Mouse (Mus musculus): ENCODE data around the gene Scube3. TPM values are rescaled to one million over a fixed set of nuclear protein-coding genes. Genes with fewer than 3 reads are reported as not detected.

Gene Scube3
- polyA plus RNA-seq, 1 experiment, result not detected

GRCm38 (mm10) chr17:28180783-28181544 is 39.0 kb downstream of the Scube3 start:
- H3K27ac ChIP-seq (replicated peaks; ENCODE audit: low read depth, low read length), result peak overlapping the region; percentile 35; the same call in 1 of the 2 replicates
- H3K4me1 ChIP-seq (ENCODE audit: control insufficient read depth, insufficient read depth, insufficient read length, low read length), result peaks cover 7% of the 10 kb centered on the region; the same call in 1 of the 2 replicates
- no peak overlapping the region for H3K4me3 ChIP-seq (ENCODE audit: insufficient read depth, low read depth, low read length)

GRCm38 (mm10) chr17:28184971-28185638 is 43.2 kb downstream of the Scube3 start:
- peaks cover 5% of the 10 kb centered on the region; the same call in 1 of the 2 replicates for H3K4me1 ChIP-seq (ENCODE audit: control insufficient read depth, insufficient read depth, insufficient read length, low read length)
- H3K27ac ChIP-seq (replicated peaks; ENCODE audit: low read depth, low read length), result no peak overlapping the region
- H3K4me3 ChIP-seq (ENCODE audit: insufficient read depth, low read depth, low read length), result no peak overlapping the region

DNA sequence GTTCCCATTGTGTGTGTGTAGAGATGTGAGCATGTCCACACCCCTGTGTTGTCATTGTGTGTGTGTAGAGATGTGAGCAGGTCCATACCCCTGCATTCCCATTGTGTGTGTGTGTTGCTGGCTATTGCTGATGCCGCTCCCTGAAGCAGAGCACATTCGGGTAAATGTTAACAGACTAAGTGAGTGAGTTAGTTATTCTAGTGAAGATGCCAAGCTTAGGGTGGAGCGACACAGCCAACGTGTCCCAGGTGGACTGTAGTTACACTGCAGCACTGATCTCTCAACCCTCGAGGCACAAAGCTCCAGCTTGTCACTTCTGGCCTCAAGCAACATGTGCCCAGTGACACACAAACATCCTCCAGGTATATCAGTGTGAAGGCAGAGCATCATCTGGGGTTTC is 46.4 kb downstream of the Scube3 start:
- H3K27ac ChIP-seq (replicated peaks; ENCODE audit: low read depth, low read length), result no peak overlapping the region
- no peaks in the 10 kb centered on the region for H3K4me1 ChIP-seq (ENCODE audit: control insufficient read depth, insufficient read depth, insufficient read length, low read length)
- no peak overlapping the region for H3K4me3 ChIP-seq (ENCODE audit: insufficient read depth, low read depth, low read length)

DNA sequence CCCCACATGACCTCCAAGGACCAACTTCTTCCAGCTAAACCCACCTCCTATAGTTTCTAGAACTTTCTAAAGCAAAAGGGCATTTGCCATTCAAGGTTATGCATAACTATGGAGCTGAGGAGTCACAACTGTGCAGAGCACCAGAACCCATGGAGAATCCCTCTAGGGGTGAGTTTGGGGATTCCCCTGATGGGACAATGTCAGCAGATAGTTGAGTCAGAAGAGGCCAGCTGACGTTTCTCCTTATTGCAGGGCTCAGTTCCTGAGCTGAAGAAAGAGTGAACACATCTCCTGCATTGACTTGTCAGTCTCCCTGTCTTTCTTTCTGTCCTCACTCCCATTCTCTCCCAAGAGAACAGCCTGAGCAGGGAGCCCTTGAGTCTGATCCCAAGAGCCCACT is 50.8 kb downstream of the Scube3 start:
- no peak overlapping the region for H3K27ac ChIP-seq (replicated peaks; ENCODE audit: low read depth, low read length)
- H3K4me1 ChIP-seq (ENCODE audit: control insufficient read depth, insufficient read depth, insufficient read length, low read length), result no peaks in the 10 kb centered on the region
- no peak overlapping the region for H3K4me3 ChIP-seq (ENCODE audit: insufficient read depth, low read depth, low read length)

GRCm38 (mm10) chr17:28193559-28193958 is 51.6 kb downstream of the Scube3 start:
- Histone ChIP-seq H3K4me1 (ENCODE audit: control insufficient read depth, insufficient read depth, insufficient read length, low read length) (no peaks in the 10 kb centered on the region), H3K27ac (replicated peaks; ENCODE audit: low read depth, low read length) (no peak overlapping the region), H3K4me3 (ENCODE audit: insufficient read depth, low read depth, low read length) (no peak overlapping the region)

DNA sequence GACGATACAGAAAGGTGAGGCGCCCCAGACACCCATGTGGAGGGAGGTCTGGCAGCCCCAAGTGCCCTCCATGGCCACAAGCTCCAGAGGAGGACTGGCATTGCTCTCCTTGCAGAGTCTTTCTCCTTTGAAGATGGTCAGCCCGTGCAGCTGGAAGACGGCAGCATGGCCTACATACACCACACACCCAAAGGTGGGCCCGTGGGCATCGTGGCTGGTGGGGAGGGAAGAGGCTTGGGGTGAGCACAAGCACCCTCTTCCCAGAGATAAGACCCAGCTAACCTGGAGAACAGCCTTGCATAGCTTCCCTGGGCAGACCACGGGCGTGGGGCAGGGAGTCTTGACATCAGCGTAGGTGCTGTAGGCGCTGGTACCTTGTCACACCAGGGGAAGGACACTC is 53.1 kb downstream of the Scube3 start:
- H3K27ac ChIP-seq (replicated peaks; ENCODE audit: low read depth, low read length), result no peak overlapping the region
- H3K4me3 ChIP-seq (ENCODE audit: insufficient read depth, low read depth, low read length), result no peak overlapping the region
- H3K4me1 ChIP-seq (ENCODE audit: control insufficient read depth, insufficient read depth, insufficient read length, low read length), result no peaks in the 10 kb centered on the region

DNA sequence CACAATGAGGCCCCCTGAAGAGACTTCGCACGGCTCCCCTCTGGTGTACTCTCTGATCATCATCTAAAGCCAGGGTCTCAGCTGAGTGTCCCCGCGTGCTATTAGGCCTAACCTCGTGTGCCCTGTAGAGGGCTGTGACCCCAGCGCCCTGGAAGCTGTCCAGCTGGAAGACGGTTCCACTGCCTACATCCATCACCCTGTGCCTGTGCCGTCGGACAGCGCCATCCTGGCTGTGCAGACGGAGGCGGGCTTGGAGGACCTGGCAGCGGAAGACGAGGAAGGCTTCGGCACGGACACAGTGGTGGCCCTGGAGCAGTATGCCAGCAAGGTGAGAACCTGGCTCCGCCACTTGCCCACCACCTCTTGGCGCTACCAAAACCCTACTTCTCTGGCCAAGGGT is 55.7 kb downstream of the Scube3 start:
- Histone ChIP-seq H3K27ac (replicated peaks; ENCODE audit: low read depth, low read length) (no peak overlapping the region), H3K4me3 (ENCODE audit: insufficient read depth, low read depth, low read length) (no peak overlapping the region), H3K4me1 (ENCODE audit: control insufficient read depth, insufficient read depth, insufficient read length, low read length) (no peaks in the 10 kb centered on the region)

GRCm38 (mm10) chr17:28201982-28202381 is 60.0 kb downstream of the Scube3 start:
- Histone ChIP-seq H3K27ac (replicated peaks; ENCODE audit: low read depth, low read length) (no peak overlapping the region), H3K4me3 (ENCODE audit: insufficient read depth, low read depth, low read length) (no peak overlapping the region), H3K4me1 (ENCODE audit: control insufficient read depth, insufficient read depth, insufficient read length, low read length) (no peaks in the 10 kb centered on the region; the same call in 1 of the 2 replicates)

DNA sequence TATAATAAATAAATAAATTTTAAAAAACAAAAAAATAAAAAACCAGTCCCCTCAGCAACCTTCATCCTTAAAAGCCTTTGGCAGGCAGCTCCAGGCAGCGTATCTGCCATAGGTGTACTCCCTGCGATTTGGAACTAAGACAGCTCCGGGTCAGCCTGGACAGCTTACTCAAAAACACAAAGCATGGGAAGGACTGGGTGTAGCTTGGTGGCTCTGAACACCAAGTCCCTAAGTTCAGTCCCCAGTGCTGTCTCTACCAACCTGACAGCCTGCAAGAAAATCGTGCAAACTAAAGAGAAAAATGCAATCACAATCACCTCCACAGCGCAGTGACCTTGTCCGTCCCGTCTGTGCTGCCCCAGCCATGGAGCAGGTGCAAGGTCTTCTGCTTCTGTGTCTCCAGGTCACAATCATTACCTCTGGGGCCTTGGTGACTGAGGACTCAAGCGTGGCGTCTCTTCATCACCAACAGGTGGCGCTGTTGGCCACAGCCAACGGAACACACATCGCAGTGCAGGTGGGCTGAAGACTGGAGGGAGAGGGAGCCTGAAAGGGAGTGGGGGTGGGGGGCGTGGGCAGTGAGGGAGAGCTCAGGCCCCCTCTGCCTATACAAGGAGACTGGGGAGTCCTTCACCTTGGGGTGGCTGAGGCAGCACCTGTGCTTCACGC is 62.2 kb downstream of the Scube3 start:
- no peak overlapping the region for H3K27ac ChIP-seq (replicated peaks; ENCODE audit: low read depth, low read length)
- H3K4me3 ChIP-seq (ENCODE audit: insufficient read depth, low read depth, low read length), result no peak overlapping the region
- no peaks in the 10 kb centered on the region; the same call in 1 of the 2 replicates for H3K4me1 ChIP-seq (ENCODE audit: control insufficient read depth, insufficient read depth, insufficient read length, low read length)

- no peak overlapping the region for H3K4me3 ChIP-seq (ENCODE audit: insufficient read depth, low read depth, low read length)
- no peaks in the 10 kb centered on the region; the same call in 1 of the 2 replicates for H3K4me1 ChIP-seq (ENCODE audit: control insufficient read depth, insufficient read depth, insufficient read length, low read length)
- H3K27ac ChIP-seq (replicated peaks; ENCODE audit: low read depth, low read length), result no peak overlapping the region
These were observed 63.5 kb downstream of the Scube3 start for GRCm38 (mm10) chr17:28205443-28205842.

- Histone ChIP-seq H3K4me3 (ENCODE audit: insufficient read depth, low read depth, low read length) (0 out of 2 replicates have a peak overlapping the region, but pooled peaks have one; percentile 20), H3K27ac (replicated peaks; ENCODE audit: low read depth, low read length) (peak overlapping the region; percentile 71), H3K4me1 (ENCODE audit: control insufficient read depth, insufficient read depth, insufficient read length, low read length) (no peaks in the 10 kb centered on the region; the same call in 1 of the 2 replicates)
These were observed 65.2 kb downstream of the Scube3 start for GRCm38 (mm10) chr17:28207092-28207491.

- peak within 1 kb of the TSS; percentile 61 for H3K4me3 ChIP-seq (ENCODE audit: insufficient read depth, low read depth, low read length)
- no peaks in the 10 kb centered on the region; the same call in 1 of the 2 replicates for H3K4me1 ChIP-seq (ENCODE audit: control insufficient read depth, insufficient read depth, insufficient read length, low read length)
- H3K27ac ChIP-seq (replicated peaks; ENCODE audit: low read depth, low read length), result peak within 1 kb of the TSS; percentile 71
These were observed 65.8 kb downstream of the Scube3 start, which contains the start of gene Def6 for GRCm38 (mm10) chr17:28207591-28208313. TSS of gene Def6 (plus strand) at chr17:28207778.

DNA sequence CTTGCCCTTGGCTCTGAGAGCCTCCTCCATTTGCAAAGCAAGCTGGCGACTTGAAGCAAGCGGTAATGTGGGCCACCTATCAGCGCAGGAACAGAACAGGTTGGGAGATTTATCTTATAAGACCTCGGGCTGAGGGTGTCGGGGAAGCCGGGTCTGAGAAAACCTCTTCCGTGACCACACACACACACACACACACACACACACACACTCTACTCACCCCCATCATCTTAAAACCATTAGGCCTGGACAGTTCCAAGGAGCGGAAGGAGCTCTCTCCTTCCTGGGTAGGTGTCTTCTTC is 66.3 kb downstream of the Scube3 start:
- no peak overlapping the region for H3K27ac ChIP-seq (replicated peaks; ENCODE audit: low read depth, low read length)
- no peaks in the 10 kb centered on the region; the same call in 1 of the 2 replicates for H3K4me1 ChIP-seq (ENCODE audit: control insufficient read depth, insufficient read depth, insufficient read length, low read length)
- peak overlapping the region; percentile 61 for H3K4me3 ChIP-seq (ENCODE audit: insufficient read depth, low read depth, low read length)

DNA sequence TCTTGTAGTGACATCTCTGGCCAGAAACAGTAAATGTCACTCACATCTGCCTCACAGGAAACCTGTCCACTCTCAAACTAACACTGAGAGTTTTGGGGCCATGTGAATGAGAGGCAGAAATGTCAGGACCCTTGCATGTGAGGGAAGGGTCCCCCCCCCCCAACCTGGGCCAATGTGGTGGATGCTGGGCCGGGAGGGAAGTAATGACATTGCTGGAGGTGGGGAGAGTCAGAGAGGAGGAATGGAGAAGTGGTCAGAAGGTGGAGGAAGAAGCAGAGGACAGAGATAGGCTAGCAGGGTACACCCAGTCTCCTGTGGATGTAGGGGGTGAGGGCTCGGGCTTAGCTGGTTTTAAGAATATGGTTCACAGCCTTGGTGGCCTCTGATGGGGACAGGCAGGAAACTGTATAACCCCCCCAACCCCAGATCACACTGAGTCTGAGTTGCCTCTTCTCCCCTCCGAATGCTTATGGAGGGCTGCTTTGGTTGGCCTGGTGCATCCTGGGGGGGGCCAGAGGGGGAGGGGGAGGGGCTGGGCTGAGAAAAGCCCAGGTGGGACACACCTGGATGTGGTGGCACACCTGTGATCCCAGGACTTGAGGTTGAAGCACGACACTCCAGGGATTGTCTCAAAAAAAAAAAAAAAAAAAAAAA is 67.6 kb downstream of the Scube3 start:
- Histone ChIP-seq H3K4me3 (ENCODE audit: insufficient read depth, low read depth, low read length) (no peak overlapping the region), H3K27ac (replicated peaks; ENCODE audit: low read depth, low read length) (no peak overlapping the region)

More for the DNA sequence above, 67.6 kb downstream of the Scube3 start:
- H3K4me1 ChIP-seq (ENCODE audit: control insufficient read depth, insufficient read depth, insufficient read length, low read length), result no peaks in the 10 kb centered on the region; the same call in 1 of the 2 replicates
